Mouse (Mus musculus): ENCODE measurements around the gene Zfp503.

The Zfp503 gene

GRCm38 (mm10) chr14:21989291-21989913 is at the start of gene Zfp503:
Gene Zfp503, minus strand, starts transcription at chr14:21989601.
- no peak for DNase-seq (ENCODE audit: low read depth)

GRCm38 (mm10) chr14:22037498-22038131 is 48.2 kb upstream of the Zfp503 start:
- DNase-seq (ENCODE audit: low read depth) = no peak

- no peak for DNase-seq (ENCODE audit: low read depth)
Measured at GRCm38 (mm10) chr14:22036802-22037497, 47.5 kb upstream of the Zfp503 start.

GRCm38 (mm10) chr14:22036338-22036737 is 46.9 kb upstream of the Zfp503 start:
- DNase-seq (ENCODE audit: low read depth) = no peak

GRCm38 (mm10) chr14:22035900-22036299 is 46.5 kb upstream of the Zfp503 start:
- no peak for DNase-seq (ENCODE audit: low read depth)

- DNase-seq (ENCODE audit: low read depth) = no peak
Measured at GRCm38 (mm10) chr14:22023533-22023932, 34.1 kb upstream of the Zfp503 start.

- no peak for DNase-seq (ENCODE audit: low read depth)
Measured at GRCm38 (mm10) chr14:22020885-22021284, 31.5 kb upstream of the Zfp503 start.

GRCm38 (mm10) chr14:22019949-22020845 is 30.8 kb upstream of the Zfp503 start:
- DNase-seq (ENCODE audit: low read depth) = no peak

- DNase-seq (ENCODE audit: low read depth) = no peak
Measured at GRCm38 (mm10) chr14:22019252-22019948, 30.0 kb upstream of the Zfp503 start, which contains the start of gene Lrmda. Gene Lrmda, plus strand, starts transcription at chr14:22019712.

- no peak for DNase-seq (ENCODE audit: low read depth)
Measured at GRCm38 (mm10) chr14:22017011-22017410, 27.6 kb upstream of the Zfp503 start.

GRCm38 (mm10) chr14:22014781-22015180 is 25.4 kb upstream of the Zfp503 start:
- no peak for DNase-seq (ENCODE audit: low read depth)

GRCm38 (mm10) chr14:22014315-22014714 is 24.9 kb upstream of the Zfp503 start:
- DNase-seq (ENCODE audit: low read depth) = no peak

GRCm38 (mm10) chr14:22007006-22007405 is 17.6 kb upstream of the Zfp503 start:
- no peak for DNase-seq (ENCODE audit: low read depth)

- DNase-seq (ENCODE audit: low read depth) = no peak
Measured at GRCm38 (mm10) chr14:22004943-22005342, 15.5 kb upstream of the Zfp503 start.

- no peak for DNase-seq (ENCODE audit: low read depth)
Measured at GRCm38 (mm10) chr14:22003631-22004030, 14.2 kb upstream of the Zfp503 start.

- DNase-seq (ENCODE audit: low read depth) = no peak
Measured at GRCm38 (mm10) chr14:22003231-22003630, 13.8 kb upstream of the Zfp503 start.

GRCm38 (mm10) chr14:21999588-21999987 is 10.2 kb upstream of the Zfp503 start:
- no peak for DNase-seq (ENCODE audit: low read depth)

- peak; percentile 70 for DNase-seq (ENCODE audit: low read depth)
Measured at GRCm38 (mm10) chr14:21995031-21995754, 5.8 kb upstream of the Zfp503 start.

GRCm38 (mm10) chr14:21994061-21994990 is 4.9 kb upstream of the Zfp503 start:
- no peak for DNase-seq (ENCODE audit: low read depth)

All from induced T-regulatory cell, adult 2 months (primary cell).